Mouse (Mus musculus) embryonic fibroblast, embryonic 13.5 days (primary cell): ENCODE data around the gene Sox2.

Experiments used
- CTCF ChIP-seq: IDR thresholded peaks from 2 replicates; pipeline ENCODE4 v1.5.1; 2011; ENCODE audit warnings: mild to moderate bottlenecking, control low read depth, low read length, moderate library complexity, borderline replicate concordance; ENCODE audit not compliant: insufficient read depth
- POLR2A ChIP-seq: IDR thresholded peaks from 2 replicates; pipeline ENCODE4 v1.6.1; 2011; ENCODE audit warnings: low read depth, mild to moderate bottlenecking, control low read depth, low read length, moderate library complexity

DNA sequence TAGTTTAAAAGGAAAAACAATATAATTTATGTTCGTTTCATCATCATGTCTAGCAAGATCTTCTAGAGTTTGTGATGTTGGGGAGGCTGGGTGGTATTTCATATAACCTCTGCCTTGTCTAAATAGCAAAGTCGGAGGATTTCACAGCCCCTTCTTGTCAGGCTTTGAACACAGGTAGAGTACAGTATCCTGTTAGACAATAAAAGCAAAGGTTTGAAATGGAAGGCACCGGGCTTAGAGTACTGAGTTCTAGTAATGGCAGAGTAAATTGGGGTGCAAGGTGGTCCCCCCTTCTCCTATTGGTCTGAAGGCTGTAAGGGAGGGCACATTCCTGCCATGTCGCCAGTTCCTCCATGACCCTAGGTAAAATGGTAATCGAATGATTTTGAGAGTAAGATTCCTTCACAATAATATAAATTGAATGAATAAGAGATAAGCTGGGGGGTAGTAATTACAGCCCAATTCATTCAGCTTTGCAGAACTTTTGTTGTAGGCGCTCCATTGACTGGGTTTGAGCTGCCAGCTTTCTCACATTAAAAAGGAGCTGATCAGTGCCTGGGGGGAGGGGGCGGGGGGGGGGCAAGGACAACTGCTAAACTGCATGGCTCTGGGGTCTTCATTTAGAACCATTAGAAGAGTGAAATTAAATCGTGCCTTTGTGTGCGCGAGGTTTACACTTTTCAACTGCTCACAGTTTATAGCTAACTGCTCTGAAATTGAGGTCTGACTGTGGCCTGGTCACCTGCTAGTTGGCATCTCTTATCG is 5.3 kb downstream of the Sox2 start:
- no peak for TF ChIP-seq POLR2A
- no peak for TF ChIP-seq CTCF
